Mouse (Mus musculus) layer of hippocampus, postnatal 14 days (tissue): ENCODE results near the gene Tbc1d24. TPM values are rescaled to one million over a fixed set of nuclear protein-coding genes. Genes with fewer than 3 reads are reported as not detected.

Experiments
- DNase-seq, 2 experiments: peaks; one replicate each; pipeline ENCODE4 v3.0.0; 2021 to 2022; ENCODE audit warnings: low spot score in 2 of 2, mixed read lengths in 1 of 2
- long read RNA-seq, 2 experiments: library from polyadenylated mRNA; stranded (forward); transcript quantifications; one replicate each; pipeline ENCODE4 v2.0.0; 2021
- total RNA-seq, 2 experiments: library from RNA; stranded (reverse); gene quantifications; 2 replicates each; pipeline ENCODE4 v1.2.3; 2021

The Tbc1d24 gene
- total RNA-seq = 10 to 100 TPM; 71.1 to 75.8 TPM
- long read RNA-seq, experiment 1, partial matches to known transcripts = 1 of 9 reads
- long read RNA-seq, experiment 1, other reads (novel, unspliced or antisense) = 8 of 9 reads
- long read RNA-seq, experiment 2, partial matches to known transcripts = 3 of 18 reads
- long read RNA-seq, experiment 2, other reads (novel, unspliced or antisense) = 15 of 18 reads

GRCm38 (mm10) chr17:24205284-24205888 lies at the start of gene Tbc1d24:
Tbc1d24 (minus strand) TSS chr17:24205562.
- DNase-seq = peak; percentile 95 to 96

GRCm38 (mm10) chr17:24252329-24252728 lies 47.0 kb upstream of the Tbc1d24 start:
- no peak for DNase-seq

- peak; percentile 95 to 98 for DNase-seq
Measured at GRCm38 (mm10) chr17:24251320-24252069, 46.1 kb upstream of the Tbc1d24 start, which contains the start of gene Ccnf. Ccnf (minus strand) TSS chr17:24251484.

GRCm38 (mm10) chr17:24250988-24251319 lies 45.6 kb upstream of the Tbc1d24 start:
- DNase-seq = no peak

- DNase-seq = no peak
Measured at GRCm38 (mm10) chr17:24248641-24249040, 43.3 kb upstream of the Tbc1d24 start.

- no peak for DNase-seq
Measured at GRCm38 (mm10) chr17:24244061-24244460, 38.7 kb upstream of the Tbc1d24 start.

GRCm38 (mm10) chr17:24243311-24243969 lies 38.1 kb upstream of the Tbc1d24 start:
- DNase-seq = no peak

GRCm38 (mm10) chr17:24236921-24237320 lies 31.6 kb upstream of the Tbc1d24 start:
- DNase-seq = no peak

- DNase-seq = no peak
Measured at GRCm38 (mm10) chr17:24236479-24236878, 31.1 kb upstream of the Tbc1d24 start.

GRCm38 (mm10) chr17:24227941-24228340 lies 22.6 kb upstream of the Tbc1d24 start:
- DNase-seq = no peak

- no peak for DNase-seq
Measured at GRCm38 (mm10) chr17:24226721-24227120, 21.4 kb upstream of the Tbc1d24 start.

- no peak for DNase-seq
Measured at GRCm38 (mm10) chr17:24225851-24226250, 20.5 kb upstream of the Tbc1d24 start.

GRCm38 (mm10) chr17:24224741-24225140 lies 19.4 kb upstream of the Tbc1d24 start:
- DNase-seq = no peak

GRCm38 (mm10) chr17:24223513-24223912 lies 18.2 kb upstream of the Tbc1d24 start:
- DNase-seq = no peak

- DNase-seq = no peak
Measured at GRCm38 (mm10) chr17:24222653-24223052, 17.3 kb upstream of the Tbc1d24 start.

GRCm38 (mm10) chr17:24220435-24221411 lies 15.4 kb upstream of the Tbc1d24 start, which contains the start of gene Tedc2:
Tedc2 (minus strand) TSS chr17:24220851.
- DNase-seq = peak; percentile 83 to 94

- DNase-seq = no peak
Measured at GRCm38 (mm10) chr17:24216836-24217235, 11.5 kb upstream of the Tbc1d24 start.

GRCm38 (mm10) chr17:24213186-24213585 lies 7.8 kb upstream of the Tbc1d24 start:
- no peak for DNase-seq

GRCm38 (mm10) chr17:24212441-24213018 lies 7.2 kb upstream of the Tbc1d24 start:
- no peak for DNase-seq
